Mouse (Mus musculus): ENCODE data around the gene Atp2b4. TPM values are rescaled to one million over a fixed set of nuclear protein-coding genes. Genes with fewer than 3 reads are reported as not detected.

The Atp2b4 gene
- total and polyA plus RNA-seq, 2 experiments from 2014 or later: 12.1 to 48.3 TPM

GRCm38 (mm10) chr1:133742517-133742916 lies 58.3 kb downstream of the Atp2b4 start:
- H3K9ac ChIP-seq (replicated peaks; ENCODE audit: low read length, poor library complexity, severe bottlenecking): no peak overlapping the region

GRCm38 (mm10) chr1:133741881-133742434 lies 58.9 kb downstream of the Atp2b4 start:
- Histone ChIP-seq H3K4me2 (ENCODE audit: low read depth, low read length, poor library complexity, severe bottlenecking) (no peak overlapping the region), H3K4me3 (ENCODE audit: low read depth, low read length) (no peak overlapping the region), H3K9me3 (ENCODE audit: low read length) (no peaks in the 10 kb centered on the region), H3K4me1 (ENCODE audit: insufficient read depth, low read length) (peaks cover 7% of the 10 kb centered on the region; the same call in 1 of the 2 replicates), H3K36me3 (ENCODE audit: insufficient read depth, low read length) (no peaks in the 10 kb centered on the region), H3K27ac (ENCODE audit: low read depth, low read length) (no peak overlapping the region), H3K27me3 (ENCODE audit: insufficient read depth, low read length) (no peaks in the 10 kb centered on the region), H3K9ac (replicated peaks; ENCODE audit: low read length, poor library complexity, severe bottlenecking) (no peak overlapping the region)
- no peak for ATAC-seq (ENCODE audit: low FRiP score)
- TF ChIP-seq CTCF (IDR thresholded peaks at IDR 0.05): no peak
- 48% methylated on average over 11 of the region's 11 CpGs for WGBS
- no peak for DNase-seq (ENCODE audit: low spot score)

More at GRCm38 (mm10) chr1:133742517-133742916, 58.3 kb downstream of the Atp2b4 start:
- Histone ChIP-seq H3K4me2 (ENCODE audit: low read depth, low read length, poor library complexity, severe bottlenecking) (no peak overlapping the region), H3K27ac (ENCODE audit: low read depth, low read length) (no peak overlapping the region), H3K36me3 (ENCODE audit: insufficient read depth, low read length) (no peaks in the 10 kb centered on the region), H3K9me3 (ENCODE audit: low read length) (no peaks in the 10 kb centered on the region), H3K4me1 (ENCODE audit: insufficient read depth, low read length) (peaks cover 7% of the 10 kb centered on the region; the same call in 1 of the 2 replicates), H3K4me3 (ENCODE audit: low read depth, low read length) (no peak overlapping the region), H3K27me3 (ENCODE audit: insufficient read depth, low read length) (no peaks in the 10 kb centered on the region)
- DNase-seq (ENCODE audit: low spot score) (no peak), ATAC-seq (ENCODE audit: low FRiP score) (no peak)
- TF ChIP-seq CTCF (IDR thresholded peaks at IDR 0.05): no peak
- 25% methylated on average over 8 of the region's 8 CpGs for WGBS

GRCm38 (mm10) chr1:133741171-133741570 lies 59.7 kb downstream of the Atp2b4 start:
- Histone ChIP-seq H3K4me3 (ENCODE audit: low read depth, low read length) (no peak overlapping the region), H3K9me3 (ENCODE audit: low read length) (no peaks in the 10 kb centered on the region), H3K4me2 (ENCODE audit: low read depth, low read length, poor library complexity, severe bottlenecking) (no peak overlapping the region), H3K9ac (replicated peaks; ENCODE audit: low read length, poor library complexity, severe bottlenecking) (no peak overlapping the region), H3K27ac (ENCODE audit: low read depth, low read length) (no peak overlapping the region), H3K4me1 (ENCODE audit: insufficient read depth, low read length) (peaks cover 7% of the 10 kb centered on the region; the same call in 1 of the 2 replicates), H3K27me3 (ENCODE audit: insufficient read depth, low read length) (no peaks in the 10 kb centered on the region), H3K36me3 (ENCODE audit: insufficient read depth, low read length) (no peaks in the 10 kb centered on the region)
- DNase-seq (ENCODE audit: low spot score) (no peak), ATAC-seq (ENCODE audit: low FRiP score) (no peak)
- TF ChIP-seq CTCF (IDR thresholded peaks at IDR 0.05): no peak
- WGBS: 77% methylated on average over 6 of the region's 6 CpGs

- H3K36me3 ChIP-seq (ENCODE audit: insufficient read depth, low read length): 0 out of 2 replicates have a peak, but pooled peaks cover 4% of the 10 kb centered on the region
- H3K27me3 ChIP-seq (ENCODE audit: insufficient read depth, low read length): no peaks in the 10 kb centered on the region
- H3K9me3 ChIP-seq (ENCODE audit: low read length): no peaks in the 10 kb centered on the region
- H3K4me1 ChIP-seq (ENCODE audit: insufficient read depth, low read length): no peaks in the 10 kb centered on the region
- no peak overlapping the region for H3K4me2 ChIP-seq (ENCODE audit: low read depth, low read length, poor library complexity, severe bottlenecking)
- DNase-seq (ENCODE audit: low spot score) (no peak), ATAC-seq (ENCODE audit: low FRiP score) (no peak; the same call in 1 of the 2 replicates)
- WGBS: 64% methylated on average over 7 of the region's 7 CpGs
- H3K27ac ChIP-seq (ENCODE audit: low read depth, low read length): no peak overlapping the region
- TF ChIP-seq CTCF (IDR thresholded peaks at IDR 0.05): no peak
- H3K4me3 ChIP-seq (ENCODE audit: low read depth, low read length): no peak overlapping the region
- no peak overlapping the region for H3K9ac ChIP-seq (replicated peaks; ENCODE audit: low read length, poor library complexity, severe bottlenecking)
These were observed 64.2 kb downstream of the Atp2b4 start for GRCm38 (mm10) chr1:133736664-133737063.

- peak overlapping the region; percentile 59 for H3K9ac ChIP-seq (replicated peaks; ENCODE audit: low read length, poor library complexity, severe bottlenecking)
- TF ChIP-seq CTCF (IDR thresholded peaks at IDR 0.05): peak; percentile 99
- H3K4me3 ChIP-seq (ENCODE audit: low read depth, low read length): peak overlapping the region; percentile 39
- H3K27ac ChIP-seq (ENCODE audit: low read depth, low read length): 0 out of 2 replicates have a peak overlapping the region, but pooled peaks have one; percentile 13
- ATAC-seq (ENCODE audit: low FRiP score): peak; percentile 89
- H3K36me3 ChIP-seq (ENCODE audit: insufficient read depth, low read length): 0 out of 2 replicates have a peak, but pooled peaks cover 7% of the 10 kb centered on the region
- peak overlapping the region; percentile 52 for H3K4me2 ChIP-seq (ENCODE audit: low read depth, low read length, poor library complexity, severe bottlenecking)
- DNase-seq (ENCODE audit: low spot score): peak; percentile 90
- no peaks in the 10 kb centered on the region for H3K27me3 ChIP-seq (ENCODE audit: insufficient read depth, low read length)
- no peaks in the 10 kb centered on the region for H3K4me1 ChIP-seq (ENCODE audit: insufficient read depth, low read length)
- H3K9me3 ChIP-seq (ENCODE audit: low read length): no peaks in the 10 kb centered on the region
- 12% methylated on average over 17 of the region's 17 CpGs for WGBS
These were observed 64.7 kb downstream of the Atp2b4 start for GRCm38 (mm10) chr1:133735995-133736652.

GRCm38 (mm10) chr1:133732814-133733213 lies 68.0 kb downstream of the Atp2b4 start:
- ATAC-seq (ENCODE audit: low FRiP score) (no peak), DNase-seq (ENCODE audit: low spot score) (no peak)
- Histone ChIP-seq H3K9me3 (ENCODE audit: low read length) (no peaks in the 10 kb centered on the region), H3K9ac (replicated peaks; ENCODE audit: low read length, poor library complexity, severe bottlenecking) (no peak overlapping the region), H3K36me3 (ENCODE audit: insufficient read depth, low read length) (peaks cover 25% of the 10 kb centered on the region; the same call in 1 of the 2 replicates), H3K4me1 (ENCODE audit: insufficient read depth, low read length) (no peaks in the 10 kb centered on the region), H3K27me3 (ENCODE audit: insufficient read depth, low read length) (no peaks in the 10 kb centered on the region), H3K27ac (ENCODE audit: low read depth, low read length) (no peak overlapping the region), H3K4me2 (ENCODE audit: low read depth, low read length, poor library complexity, severe bottlenecking) (no peak overlapping the region), H3K4me3 (ENCODE audit: low read depth, low read length) (no peak overlapping the region)
- TF ChIP-seq CTCF (IDR thresholded peaks at IDR 0.05): no peak
- 64% methylated on average over 11 of the region's 11 CpGs for WGBS

Data from midbrain, postnatal 0 days (tissue).